Mouse (Mus musculus): ENCODE results near the gene Hhat. TPM values are rescaled to one million over a fixed set of nuclear protein-coding genes. Genes with fewer than 3 reads are reported as not detected.

Gene Hhat
- total and polyA plus RNA-seq, 3 experiments: 1.6 to 2.8 (median 2.1) TPM

GRCm38 (mm10) chr1:192720156-192720555 is 50.9 kb downstream of the Hhat start:
- no peak for TF ChIP-seq POLR2A (IDR thresholded peaks at IDR 0.05; ENCODE audit: insufficient read depth, low read depth, low read length)
- no peak for TF ChIP-seq EP300 (IDR thresholded peaks at IDR 0.05; ENCODE audit: insufficient read depth, low read depth, low read length)
- TF ChIP-seq CTCF (IDR thresholded peaks at IDR 0.05): no peak
- H3K27ac ChIP-seq: no peak overlapping the region
- H3K79me2 ChIP-seq (replicated peaks; ENCODE audit: control insufficient read depth, insufficient read depth, low read length): no peaks in the 10 kb centered on the region
- DNase-seq: no peak
- 89% methylated on average over 10 of the region's 10 CpGs for WGBS
- H3K4me1 ChIP-seq (ENCODE audit: control insufficient read depth, insufficient read depth, low read length): no peaks in the 10 kb centered on the region
- intact Hi-C loops (cut with DNase I): no loop called here
- no peak overlapping the region for H3K9ac ChIP-seq (ENCODE audit: low read depth, low read length)
- no peak overlapping the region for H3K4me3 ChIP-seq
- H3K27me3 ChIP-seq (ENCODE audit: control insufficient read depth, insufficient read depth, low read length): no peaks in the 10 kb centered on the region
- no peaks in the 10 kb centered on the region for H3K36me3 ChIP-seq (ENCODE audit: control insufficient read depth, insufficient read depth, low read length)

GRCm38 (mm10) chr1:192711779-192712348 is 59.2 kb downstream of the Hhat start:
- TF ChIP-seq POLR2A (IDR thresholded peaks at IDR 0.05; ENCODE audit: insufficient read depth, low read depth, low read length) (no peak), CTCF (IDR thresholded peaks at IDR 0.05) (peak; percentile 86), EP300 (IDR thresholded peaks at IDR 0.05; ENCODE audit: insufficient read depth, low read depth, low read length) (no peak)
- DNase-seq: peak in 1 of 2 experiments; percentile 61
- intact Hi-C loops (cut with DNase I): loop anchor here (1.0 to 5.0 kb wide), 2 partner anchors 115 to 522 kb away; partner anchors contain the start of gene Kcnh1
- Histone ChIP-seq H3K27ac (no peak overlapping the region), H3K4me1 (ENCODE audit: control insufficient read depth, insufficient read depth, low read length) (no peaks in the 10 kb centered on the region), H3K9ac (ENCODE audit: low read depth, low read length) (no peak overlapping the region), H3K27me3 (ENCODE audit: control insufficient read depth, insufficient read depth, low read length) (no peaks in the 10 kb centered on the region), H3K4me3 (no peak overlapping the region), H3K36me3 (ENCODE audit: control insufficient read depth, insufficient read depth, low read length) (no peaks in the 10 kb centered on the region), H3K79me2 (replicated peaks; ENCODE audit: control insufficient read depth, insufficient read depth, low read length) (no peaks in the 10 kb centered on the region)
- WGBS: 32% methylated on average over 3 of the region's 3 CpGs

- Histone ChIP-seq H3K27me3 (ENCODE audit: control insufficient read depth, insufficient read depth, low read length) (no peaks in the 10 kb centered on the region), H3K4me3 (no peak overlapping the region), H3K9ac (ENCODE audit: low read depth, low read length) (no peak overlapping the region), H3K27ac (no peak overlapping the region), H3K79me2 (replicated peaks; ENCODE audit: control insufficient read depth, insufficient read depth, low read length) (no peaks in the 10 kb centered on the region), H3K36me3 (ENCODE audit: control insufficient read depth, insufficient read depth, low read length) (no peaks in the 10 kb centered on the region), H3K4me1 (ENCODE audit: control insufficient read depth, insufficient read depth, low read length) (no peaks in the 10 kb centered on the region)
- no peak for DNase-seq
- intact Hi-C loops (cut with DNase I): no loop called here
- TF ChIP-seq EP300 (IDR thresholded peaks at IDR 0.05; ENCODE audit: insufficient read depth, low read depth, low read length): no peak
- no peak for TF ChIP-seq POLR2A (IDR thresholded peaks at IDR 0.05; ENCODE audit: insufficient read depth, low read depth, low read length)
- no peak for TF ChIP-seq CTCF (IDR thresholded peaks at IDR 0.05)
- 87% methylated on average over 8 of the region's 8 CpGs for WGBS
Measured at GRCm38 (mm10) chr1:192700339-192701073, 70.5 kb downstream of the Hhat start.

GRCm38 (mm10) chr1:192699101-192699500 is 71.9 kb downstream of the Hhat start:
- DNase-seq: no peak
- no peaks in the 10 kb centered on the region for H3K27me3 ChIP-seq (ENCODE audit: control insufficient read depth, insufficient read depth, low read length)
- no peak overlapping the region for H3K4me3 ChIP-seq
- no peak for TF ChIP-seq EP300 (IDR thresholded peaks at IDR 0.05; ENCODE audit: insufficient read depth, low read depth, low read length)
- TF ChIP-seq POLR2A (IDR thresholded peaks at IDR 0.05; ENCODE audit: insufficient read depth, low read depth, low read length): no peak
- TF ChIP-seq CTCF (IDR thresholded peaks at IDR 0.05): no peak
- no peaks in the 10 kb centered on the region for H3K79me2 ChIP-seq (replicated peaks; ENCODE audit: control insufficient read depth, insufficient read depth, low read length)
- no peak overlapping the region for H3K27ac ChIP-seq
- no peaks in the 10 kb centered on the region for H3K36me3 ChIP-seq (ENCODE audit: control insufficient read depth, insufficient read depth, low read length)
- no peak overlapping the region for H3K9ac ChIP-seq (ENCODE audit: low read depth, low read length)
- H3K4me1 ChIP-seq (ENCODE audit: control insufficient read depth, insufficient read depth, low read length): no peaks in the 10 kb centered on the region
- intact Hi-C loops (cut with DNase I): no loop called here

- Histone ChIP-seq H3K4me3 (no peak overlapping the region), H3K27ac (no peak overlapping the region), H3K79me2 (replicated peaks; ENCODE audit: control insufficient read depth, insufficient read depth, low read length) (no peaks in the 10 kb centered on the region), H3K9ac (ENCODE audit: low read depth, low read length) (no peak overlapping the region), H3K27me3 (ENCODE audit: control insufficient read depth, insufficient read depth, low read length) (no peaks in the 10 kb centered on the region), H3K36me3 (ENCODE audit: control insufficient read depth, insufficient read depth, low read length) (no peaks in the 10 kb centered on the region), H3K4me1 (ENCODE audit: control insufficient read depth, insufficient read depth, low read length) (no peaks in the 10 kb centered on the region)
- intact Hi-C loops (cut with DNase I): no loop called here
- no peak for TF ChIP-seq EP300 (IDR thresholded peaks at IDR 0.05; ENCODE audit: insufficient read depth, low read depth, low read length)
- 39% methylated on average over 1 of the region's 1 CpGs for WGBS
- DNase-seq: no peak
Measured at GRCm38 (mm10) chr1:192696371-192696863, 74.6 kb downstream of the Hhat start.

- no peaks in the 10 kb centered on the region for H3K4me1 ChIP-seq (ENCODE audit: control insufficient read depth, insufficient read depth, low read length)
- no peaks in the 10 kb centered on the region for H3K36me3 ChIP-seq (ENCODE audit: control insufficient read depth, insufficient read depth, low read length)
- intact Hi-C loops (cut with DNase I): no loop called here
- no peak overlapping the region for H3K27ac ChIP-seq
- H3K27me3 ChIP-seq (ENCODE audit: control insufficient read depth, insufficient read depth, low read length): no peaks in the 10 kb centered on the region
- no peaks in the 10 kb centered on the region for H3K79me2 ChIP-seq (replicated peaks; ENCODE audit: control insufficient read depth, insufficient read depth, low read length)
- TF ChIP-seq POLR2A (IDR thresholded peaks at IDR 0.05; ENCODE audit: insufficient read depth, low read depth, low read length): no peak
- no peak for TF ChIP-seq CTCF (IDR thresholded peaks at IDR 0.05)
- TF ChIP-seq EP300 (IDR thresholded peaks at IDR 0.05; ENCODE audit: insufficient read depth, low read depth, low read length): no peak
- 95% methylated on average over 10 of the region's 10 CpGs for WGBS
- no peak overlapping the region for H3K9ac ChIP-seq (ENCODE audit: low read depth, low read length)
- no peak overlapping the region for H3K4me3 ChIP-seq
- DNase-seq: no peak
Measured at GRCm38 (mm10) chr1:192693644-192694043, 77.4 kb downstream of the Hhat start.
